Mouse (Mus musculus) spleen, adult 12 weeks (tissue): ENCODE data around the gene Gpr137b.
"Not testable (repeated sequence)": the region's sequence is repeated elsewhere in the genome, so short reads cannot be mapped to it uniquely, and the experiment has no call there.

ENCODE experiments used
- DNase-seq: peaks from one replicate; pipeline ENCODE4 v3.0.0; 2022; ENCODE audit warnings: low spot score

The Gpr137b gene

GRCm38 (mm10) chr13:13393228-13394095 lies at the start of gene Gpr137b:
Gene Gpr137b (minus strand): TSS chr13:13394014.
- DNase-seq, result not testable (repeated sequence)

DNA sequence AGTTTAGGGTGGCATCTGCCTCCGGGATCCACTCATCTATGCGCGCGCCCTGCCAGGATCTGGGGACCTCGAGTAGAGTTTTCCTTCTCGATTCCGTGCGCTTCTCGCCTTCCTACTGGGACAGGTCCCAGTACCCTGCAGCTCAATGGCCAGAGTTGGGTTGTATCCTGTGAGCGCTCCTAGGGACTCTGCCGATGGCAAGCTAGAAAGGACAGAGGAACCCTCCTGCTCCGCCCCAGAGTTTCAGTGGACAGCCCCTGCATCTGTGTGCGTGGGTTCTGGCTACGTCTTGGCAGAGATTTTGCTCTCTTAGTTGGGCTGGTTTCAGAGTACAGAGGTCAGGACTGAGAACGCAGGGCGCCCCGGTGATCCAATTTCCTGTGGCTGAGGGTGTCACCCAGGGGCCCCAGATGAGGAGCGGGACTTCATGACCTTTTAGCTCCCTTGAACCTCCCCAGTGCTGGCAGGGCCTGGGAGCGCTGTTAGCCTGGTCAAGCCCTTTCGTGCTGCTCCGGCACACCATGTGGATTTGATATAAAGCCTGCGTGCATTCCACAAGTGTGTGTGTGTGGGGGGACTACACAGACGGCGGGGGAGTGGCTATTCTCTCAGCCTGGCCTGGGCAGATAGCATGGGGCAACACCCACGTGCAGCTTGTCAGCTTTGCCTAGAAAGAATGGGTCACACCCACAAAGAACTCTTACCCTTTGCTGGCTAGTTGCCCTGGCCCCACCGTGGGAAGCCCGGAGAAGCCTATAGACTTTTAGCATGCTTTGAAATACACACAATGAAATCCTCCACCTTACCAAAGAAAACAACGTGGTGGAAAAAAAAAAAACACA lies 44.5 kb upstream of the Gpr137b start:
- not testable (repeated sequence) for DNase-seq

- not testable (repeated sequence) for DNase-seq
Measured at GRCm38 (mm10) chr13:13437460-13438015, 43.7 kb upstream of the Gpr137b start, which contains the start of gene Nid1. Gene Nid1 (plus strand): TSS chr13:13437551.

DNA sequence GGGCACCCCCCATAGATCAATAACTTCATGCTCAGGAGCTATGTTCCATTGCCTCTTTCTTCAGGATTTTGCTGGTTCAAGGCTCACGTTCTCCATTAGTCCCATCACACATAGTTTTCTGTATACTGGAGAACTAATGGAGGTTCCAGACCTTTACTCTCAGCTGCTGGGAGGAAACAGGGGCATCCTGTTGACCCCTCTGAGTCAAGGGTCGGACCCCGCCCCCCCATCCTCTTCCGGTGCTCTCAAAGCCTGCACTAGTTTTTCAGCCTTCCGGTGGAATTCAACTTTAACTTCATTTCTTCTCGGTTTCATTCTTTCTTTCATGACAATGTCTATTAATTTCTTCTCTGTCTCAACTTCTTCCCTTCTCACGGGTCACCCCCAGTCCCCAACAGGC lies 42.3 kb upstream of the Gpr137b start:
- DNase-seq, result not testable (repeated sequence)

DNA sequence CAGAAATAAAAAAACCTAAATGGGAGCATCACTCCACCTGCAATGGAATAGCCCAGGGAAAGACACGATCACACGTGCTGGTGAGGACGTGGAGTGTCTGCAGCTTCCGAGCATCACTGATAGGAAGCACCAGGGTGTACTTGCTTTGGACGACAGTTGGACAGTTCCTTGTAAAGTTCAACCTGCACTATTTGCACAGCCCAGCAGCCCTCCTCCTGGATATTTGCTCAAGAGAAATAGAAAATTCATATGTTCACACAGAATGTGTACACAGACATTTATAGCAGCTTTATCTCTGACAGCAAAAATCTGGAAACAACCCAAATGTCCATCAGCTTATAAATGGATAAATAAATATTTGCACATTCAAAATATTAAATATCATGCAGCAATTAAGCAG lies 29.5 kb upstream of the Gpr137b start:
- DNase-seq, result not testable (repeated sequence)

GRCm38 (mm10) chr13:13418859-13419258 lies 25.0 kb upstream of the Gpr137b start:
- not testable (repeated sequence) for DNase-seq

DNA sequence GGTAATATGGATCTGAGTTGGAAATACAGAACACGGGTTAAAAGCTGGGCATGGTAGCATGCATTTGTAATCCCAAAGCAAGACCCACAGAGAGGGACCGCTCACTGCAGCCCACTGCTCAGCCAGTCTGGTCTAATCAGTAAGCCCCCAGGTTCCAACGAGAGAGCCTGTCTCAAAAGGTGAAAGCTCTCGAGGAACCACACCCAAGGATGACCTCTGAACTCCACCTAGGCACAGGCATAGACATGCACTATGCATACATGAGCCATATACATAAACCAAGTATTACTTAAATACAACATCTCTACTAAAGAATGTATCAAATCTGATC lies 22.2 kb upstream of the Gpr137b start:
- DNase-seq, result not testable (repeated sequence)

DNA sequence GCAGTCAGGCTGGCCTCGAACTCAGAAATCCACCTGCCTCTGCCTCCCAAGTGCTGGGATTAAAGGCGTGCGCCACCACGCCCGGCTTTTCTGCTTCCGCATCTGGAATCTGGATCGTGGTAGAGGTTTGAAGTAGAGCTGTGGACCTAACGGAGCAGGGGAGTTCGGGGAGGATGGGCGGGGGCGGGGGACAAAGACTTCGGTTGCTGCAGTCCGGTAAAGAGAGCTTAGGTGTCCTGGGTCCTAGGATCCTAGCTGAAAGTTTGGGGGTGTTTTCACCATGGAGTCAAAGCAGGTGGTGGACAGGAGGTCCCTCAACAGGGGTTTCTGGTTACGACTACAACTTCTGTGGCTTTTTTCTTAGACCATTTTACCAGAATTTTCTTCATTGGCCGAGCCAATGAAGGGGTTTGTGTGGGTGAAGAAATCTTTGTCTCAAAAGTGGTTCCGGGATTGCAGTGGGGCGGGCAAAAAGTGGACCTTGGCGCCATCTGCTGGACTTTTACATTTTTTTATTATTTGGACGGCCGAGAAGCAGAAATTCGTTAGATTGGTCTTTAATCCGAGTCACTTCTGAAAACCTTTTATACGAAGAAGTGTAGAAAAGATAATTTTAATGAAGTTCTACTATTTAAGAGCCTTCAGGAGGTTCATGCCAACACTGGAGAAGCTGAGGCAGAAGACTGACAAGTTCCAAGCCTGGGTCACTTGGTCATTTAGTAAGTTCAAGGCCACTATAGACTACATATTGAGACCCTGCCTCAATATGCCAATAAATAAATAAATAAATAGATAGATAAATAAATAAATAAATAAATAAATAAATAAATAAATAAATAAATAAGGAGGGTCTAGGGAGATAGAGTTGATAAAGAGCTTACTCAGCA lies 21.5 kb upstream of the Gpr137b start:
- not testable (repeated sequence) for DNase-seq

GRCm38 (mm10) chr13:13414206-13414605 lies 20.4 kb upstream of the Gpr137b start:
- DNase-seq, result no peak

DNA sequence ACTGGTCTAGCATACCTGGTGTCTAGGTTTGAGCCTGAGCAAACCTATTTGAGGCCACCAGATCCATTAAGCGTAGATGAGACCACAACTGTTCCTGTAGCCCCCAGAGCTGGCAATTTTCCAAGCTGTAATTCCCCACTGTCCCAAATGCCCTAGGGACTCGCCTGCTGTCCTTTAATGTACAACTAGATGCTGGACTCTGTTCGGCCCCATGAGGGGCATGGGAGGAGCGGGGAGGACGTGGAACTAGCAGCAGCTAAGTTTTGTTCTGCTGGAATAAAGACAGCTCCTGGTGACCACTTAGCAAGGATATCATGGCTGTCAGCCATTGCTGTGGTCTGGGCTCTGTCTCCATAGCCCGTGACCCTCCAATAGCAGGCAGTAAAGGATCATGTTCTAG lies 11.7 kb upstream of the Gpr137b start:
- DNase-seq, result not testable (repeated sequence)

GRCm38 (mm10) chr13:13404517-13405155 lies 10.8 kb upstream of the Gpr137b start:
- DNase-seq, result not testable (repeated sequence)

DNA sequence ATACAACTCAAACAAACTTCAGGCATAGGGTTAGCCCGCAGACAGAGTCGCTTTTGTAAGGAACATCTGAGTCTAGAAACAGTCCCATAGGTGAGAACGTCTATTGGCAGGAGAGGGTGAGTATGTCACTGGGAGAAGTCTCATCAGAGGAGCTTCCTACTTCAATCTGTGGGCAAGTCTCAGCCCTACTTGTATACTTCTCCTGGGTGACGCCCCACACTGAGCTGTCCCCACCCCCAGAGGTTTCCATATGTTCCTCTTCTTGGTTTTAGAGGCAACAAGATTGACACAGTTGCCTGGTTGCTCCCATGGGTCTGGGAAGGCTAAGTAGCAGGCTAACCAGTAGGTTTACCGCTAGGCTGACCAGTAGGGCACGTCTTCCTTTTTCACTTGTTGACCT lies 10.0 kb upstream of the Gpr137b start:
- not testable (repeated sequence) for DNase-seq

- DNase-seq, result not testable (repeated sequence)
Measured at GRCm38 (mm10) chr13:13403366-13403765, 9.6 kb upstream of the Gpr137b start.

GRCm38 (mm10) chr13:13402818-13403217 lies 9.0 kb upstream of the Gpr137b start:
- not testable (repeated sequence) for DNase-seq

- DNase-seq, result not testable (repeated sequence)
Measured at GRCm38 (mm10) chr13:13400851-13401250, 7.0 kb upstream of the Gpr137b start.

DNA sequence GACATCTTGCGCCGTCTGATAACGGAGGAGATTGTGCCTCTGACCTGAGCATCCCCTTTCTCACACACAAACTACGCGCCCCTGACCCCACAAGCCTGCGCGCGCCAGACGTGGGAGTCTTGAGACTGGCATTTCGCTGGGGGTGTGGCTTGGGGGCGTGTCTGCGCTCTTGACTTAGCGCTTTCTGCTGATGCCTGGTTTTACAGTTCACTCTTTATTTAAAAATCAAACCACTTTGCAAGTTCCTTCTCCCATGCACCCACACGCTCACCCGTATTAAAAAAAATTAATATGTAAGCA lies 232 bp upstream of the Gpr137b start:
- not testable (repeated sequence) for DNase-seq

- DNase-seq, result not testable (repeated sequence)
Measured at GRCm38 (mm10) chr13:13378168-13378859, 15.5 kb downstream of the Gpr137b start.

DNA sequence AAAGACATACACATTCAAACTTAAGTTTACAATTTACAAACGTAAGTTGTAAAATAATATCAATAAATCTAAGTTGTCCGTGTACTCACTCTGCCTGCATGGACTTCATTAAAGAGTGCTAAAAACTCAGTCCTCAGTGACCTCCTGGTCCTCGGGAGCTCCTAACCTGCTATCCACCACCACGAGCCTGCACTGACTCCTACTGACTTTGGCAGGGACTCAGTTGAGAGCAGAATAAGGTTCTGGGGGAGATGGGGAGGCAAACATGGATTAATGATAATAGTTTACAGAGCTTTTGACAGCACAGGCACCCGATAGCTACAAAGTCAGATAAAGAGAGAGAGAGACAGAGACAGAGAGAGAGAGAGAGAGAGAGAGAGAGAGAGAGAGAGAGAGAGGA lies 16.6 kb downstream of the Gpr137b start:
- no peak for DNase-seq

- DNase-seq, result not testable (repeated sequence)
Measured at GRCm38 (mm10) chr13:13373965-13374364, 19.8 kb downstream of the Gpr137b start.

GRCm38 (mm10) chr13:13371436-13371835 lies 22.4 kb downstream of the Gpr137b start:
- DNase-seq, result peak; percentile 49
